Mouse (Mus musculus) megakaryocyte, embryonic 14.5 days (primary cell): ENCODE data around the gene Lnx1.

Experiments used
- FLI1 ChIP-seq: IDR thresholded peaks from 2 replicates; pipeline ENCODE4 v1.6.1; 2012; ENCODE audit warnings: low read length, inconsistent platforms, mixed read lengths
- GATA1 ChIP-seq: IDR thresholded peaks from 3 replicates; pipeline ENCODE4 v1.6.1; 2012; ENCODE audit warnings: mixed read lengths, low read length, inconsistent platforms, borderline replicate concordance

DNA sequence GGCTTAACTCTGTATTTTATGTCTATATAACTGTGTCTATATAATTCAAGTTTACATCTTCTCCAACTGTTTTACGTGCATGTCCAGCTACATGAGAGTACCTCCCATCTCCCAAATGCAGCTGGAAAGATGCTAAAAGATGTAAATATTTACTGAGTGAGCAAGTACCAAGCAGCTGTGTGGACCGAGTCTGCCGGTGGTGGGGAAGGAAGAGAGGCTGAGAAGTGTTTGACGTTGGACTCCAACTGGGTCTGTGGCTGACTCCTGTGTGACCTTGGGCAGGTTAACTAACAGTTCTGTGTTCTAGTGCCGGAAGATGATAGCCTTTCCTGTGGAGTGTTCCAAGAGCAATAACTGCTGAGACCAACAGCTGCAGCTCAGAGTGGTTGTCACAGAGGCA, 27.9 kb upstream of the Lnx1 start:
- TF ChIP-seq FLI1 = no peak
- no peak for TF ChIP-seq GATA1
